Mouse (Mus musculus): ENCODE data around the gene H2-T23. TPM values are rescaled to one million over a fixed set of nuclear protein-coding genes. Genes with fewer than 3 reads are reported as not detected.
A peak's percentile ranks its signal among the peaks of the same experiment; 100 is the strongest.

Gene H2-T23
- polyA plus RNA-seq, 1 experiment from 2014 or later, result 35.9 TPM

GRCm38 (mm10) chr17:36028879-36029619 is 3.6 kb downstream of the H2-T23 start:
- H3K9ac ChIP-seq (ENCODE audit: low read length), result no peak overlapping the region
- H3K9me3 ChIP-seq (ENCODE audit: control insufficient read depth, low read length), result no peaks in the 10 kb centered on the region
- H3K36me3 ChIP-seq (ENCODE audit: control insufficient read depth, insufficient read depth, low read length), result no peaks in the 10 kb centered on the region
- DNase-seq (ENCODE audit: low spot score) (no peak), ATAC-seq (ENCODE audit: low FRiP score, low TSS enrichment) (no peak)
- no peak overlapping the region for H3K27ac ChIP-seq (replicated peaks)
- no peak overlapping the region for H3K4me3 ChIP-seq (ENCODE audit: low read depth, low read length)
- H3K4me1 ChIP-seq (replicated peaks; ENCODE audit: control insufficient read depth, insufficient read depth), result no peaks in the 10 kb centered on the region
- WGBS, result 88% methylated on average over 7 of the region's 7 CpGs
- H3K27me3 ChIP-seq (ENCODE audit: control insufficient read depth, insufficient read depth, low read length), result no peaks in the 10 kb centered on the region
- TF ChIP-seq EP300 (optimal IDR thresholded peaks at IDR 0.05) (no peak), CTCF (IDR thresholded peaks at IDR 0.05; ENCODE audit: low read depth) (no peak)
- no peak overlapping the region for H3K4me2 ChIP-seq (replicated peaks; ENCODE audit: low read depth)

DNA sequence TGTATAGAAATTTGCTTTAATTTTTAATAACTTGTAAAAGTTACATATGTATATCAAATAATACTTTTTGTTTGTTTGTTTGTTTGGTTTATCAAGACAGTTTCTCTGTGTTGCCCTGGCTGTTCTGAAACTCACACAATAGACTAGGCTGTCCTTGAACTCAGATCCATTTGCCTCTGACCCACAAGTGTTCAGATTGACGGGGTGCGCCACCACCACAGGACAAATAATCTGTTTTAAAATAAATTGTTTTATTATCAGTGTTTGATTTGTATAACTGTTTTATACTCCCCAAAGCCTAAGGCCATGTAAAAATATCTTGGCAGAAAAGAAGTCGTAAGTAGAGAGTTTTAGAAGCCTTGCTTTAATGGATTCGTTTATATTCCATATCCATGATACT is 5.0 kb downstream of the H2-T23 start:
- WGBS, result 76% methylated on average over 4 of the region's 4 CpGs
- Histone ChIP-seq H3K9me3 (ENCODE audit: control insufficient read depth, low read length) (no peaks in the 10 kb centered on the region), H3K36me3 (ENCODE audit: control insufficient read depth, insufficient read depth, low read length) (no peaks in the 10 kb centered on the region), H3K4me3 (ENCODE audit: low read depth, low read length) (no peak overlapping the region), H3K4me1 (replicated peaks; ENCODE audit: control insufficient read depth, insufficient read depth) (no peaks in the 10 kb centered on the region), H3K27me3 (ENCODE audit: control insufficient read depth, insufficient read depth, low read length) (no peaks in the 10 kb centered on the region), H3K9ac (ENCODE audit: low read length) (no peak overlapping the region), H3K4me2 (replicated peaks; ENCODE audit: low read depth) (no peak overlapping the region), H3K27ac (replicated peaks) (no peak overlapping the region)
- TF ChIP-seq EP300 (optimal IDR thresholded peaks at IDR 0.05) (no peak), CTCF (IDR thresholded peaks at IDR 0.05; ENCODE audit: low read depth) (no peak)
- DNase-seq (ENCODE audit: low spot score) (no peak), ATAC-seq (ENCODE audit: low FRiP score, low TSS enrichment) (no peak)

DNA sequence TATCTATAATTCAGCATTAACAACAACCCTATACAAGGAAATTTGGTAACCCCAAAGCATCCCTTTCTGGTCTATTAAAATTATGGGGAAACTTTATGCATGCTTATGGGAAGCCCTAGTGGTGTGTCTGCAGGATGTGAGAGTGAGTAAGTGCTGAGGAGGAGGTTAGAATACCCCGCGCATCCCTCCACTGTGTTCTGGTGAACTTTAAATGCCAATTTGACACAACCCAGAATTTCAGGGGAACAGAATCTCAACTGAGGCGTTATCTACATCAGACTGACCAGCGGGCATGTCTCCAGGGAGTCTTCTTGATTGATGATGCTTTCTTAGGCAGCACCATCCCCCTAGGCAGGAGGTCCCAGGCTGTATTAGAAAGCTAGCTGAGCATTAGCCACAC is 6.8 kb downstream of the H2-T23 start:
- no peak for DNase-seq (ENCODE audit: low spot score)
- H3K9ac ChIP-seq (ENCODE audit: low read length), result no peak overlapping the region
- H3K9me3 ChIP-seq (ENCODE audit: control insufficient read depth, low read length), result no peaks in the 10 kb centered on the region
- H3K27me3 ChIP-seq (ENCODE audit: control insufficient read depth, insufficient read depth, low read length), result no peaks in the 10 kb centered on the region
- H3K4me2 ChIP-seq (replicated peaks; ENCODE audit: low read depth), result no peak overlapping the region
- H3K36me3 ChIP-seq (ENCODE audit: control insufficient read depth, insufficient read depth, low read length), result no peaks in the 10 kb centered on the region
- H3K27ac ChIP-seq (replicated peaks), result no peak overlapping the region
- H3K4me1 ChIP-seq (replicated peaks; ENCODE audit: control insufficient read depth, insufficient read depth), result no peaks in the 10 kb centered on the region
- 56% methylated on average over 4 of the region's 4 CpGs for WGBS
- TF ChIP-seq CTCF (IDR thresholded peaks at IDR 0.05; ENCODE audit: low read depth), result no peak
- TF ChIP-seq EP300 (optimal IDR thresholded peaks at IDR 0.05), result no peak
- H3K4me3 ChIP-seq (ENCODE audit: low read depth, low read length), result no peak overlapping the region
- ATAC-seq (ENCODE audit: low FRiP score, low TSS enrichment), result no peak

DNA sequence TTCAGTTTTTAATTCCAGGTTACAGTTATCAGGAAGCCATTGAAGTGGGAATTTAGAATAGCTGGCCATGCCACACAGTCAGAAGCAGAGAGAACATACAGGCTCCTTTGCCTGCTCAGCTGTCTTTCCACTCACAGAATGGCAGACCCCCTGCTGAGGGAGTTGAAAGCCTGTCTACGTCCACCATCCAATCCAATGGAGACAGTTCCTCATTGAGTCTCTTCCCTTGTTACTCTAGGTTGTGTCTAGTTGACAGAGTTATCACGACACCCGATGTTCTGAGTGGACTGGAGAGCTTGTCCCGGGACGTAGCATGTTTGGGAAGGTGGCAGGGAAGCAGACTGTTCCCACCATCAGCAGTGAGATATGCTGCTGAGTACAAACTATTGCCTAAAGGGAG is 7.5 kb downstream of the H2-T23 start:
- H3K4me1 ChIP-seq (replicated peaks; ENCODE audit: control insufficient read depth, insufficient read depth), result no peaks in the 10 kb centered on the region
- WGBS, result 78% methylated on average over 5 of the region's 5 CpGs
- TF ChIP-seq CTCF (IDR thresholded peaks at IDR 0.05; ENCODE audit: low read depth) (no peak), EP300 (optimal IDR thresholded peaks at IDR 0.05) (no peak)
- no peak for ATAC-seq (ENCODE audit: low FRiP score, low TSS enrichment)
- no peaks in the 10 kb centered on the region for H3K9me3 ChIP-seq (ENCODE audit: control insufficient read depth, low read length)
- H3K27ac ChIP-seq (replicated peaks), result 0 out of 2 replicates have a peak overlapping the region, but pooled peaks have one; percentile 4
- H3K36me3 ChIP-seq (ENCODE audit: control insufficient read depth, insufficient read depth, low read length), result no peaks in the 10 kb centered on the region
- no peak overlapping the region for H3K4me3 ChIP-seq (ENCODE audit: low read depth, low read length)
- no peak overlapping the region for H3K4me2 ChIP-seq (replicated peaks; ENCODE audit: low read depth)
- H3K27me3 ChIP-seq (ENCODE audit: control insufficient read depth, insufficient read depth, low read length), result no peaks in the 10 kb centered on the region
- DNase-seq (ENCODE audit: low spot score), result no peak
- H3K9ac ChIP-seq (ENCODE audit: low read length), result no peak overlapping the region

DNA sequence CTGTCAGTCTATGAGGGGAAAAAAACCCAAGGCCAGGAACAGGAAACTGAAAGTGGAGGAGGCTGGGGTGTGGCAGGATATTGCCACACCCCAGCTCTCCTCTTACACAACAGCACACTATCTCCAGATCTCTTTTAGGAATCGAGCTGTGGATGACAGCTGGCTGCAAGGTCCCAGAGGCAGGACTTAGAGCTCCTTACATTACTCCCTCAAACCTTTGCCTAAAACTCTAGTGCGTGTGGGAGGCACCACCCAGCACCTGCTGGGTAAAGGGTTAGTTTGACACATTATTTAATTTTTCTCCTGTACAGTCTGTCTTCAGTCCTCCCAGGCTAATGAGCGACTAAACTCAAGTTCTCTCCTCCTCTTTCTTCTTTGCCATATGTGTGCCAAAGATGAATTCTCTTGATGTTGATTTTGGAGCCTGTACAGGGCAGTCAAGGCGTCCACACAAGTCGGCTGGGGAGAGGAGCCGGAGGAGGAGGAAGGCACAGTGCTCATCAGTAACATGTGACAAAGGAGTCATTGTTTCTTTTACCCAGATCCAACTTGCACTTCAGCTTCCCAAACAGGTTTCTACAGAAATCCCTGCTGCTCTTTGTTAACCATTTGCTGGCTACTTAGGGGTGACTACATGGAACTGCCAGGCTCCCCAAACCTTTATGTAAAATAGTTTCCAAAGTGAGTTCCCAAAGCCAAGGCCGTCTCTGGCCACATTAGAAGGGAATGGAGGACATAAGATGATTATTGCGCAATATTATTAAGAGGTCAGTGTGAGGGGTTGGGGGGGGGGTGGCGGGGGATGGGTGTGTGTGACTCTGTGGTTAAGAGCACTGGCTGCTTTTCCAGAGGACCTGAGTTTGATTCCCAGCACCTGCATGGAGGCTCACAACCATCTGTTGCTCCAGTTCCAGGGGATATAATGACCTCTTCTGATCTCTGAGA is 8.7 kb downstream of the H2-T23 start:
- TF ChIP-seq EP300 (optimal IDR thresholded peaks at IDR 0.05) (no peak), CTCF (IDR thresholded peaks at IDR 0.05; ENCODE audit: low read depth) (no peak)
- Histone ChIP-seq H3K4me1 (replicated peaks; ENCODE audit: control insufficient read depth, insufficient read depth) (no peaks in the 10 kb centered on the region), H3K9me3 (ENCODE audit: control insufficient read depth, low read length) (no peaks in the 10 kb centered on the region), H3K27me3 (ENCODE audit: control insufficient read depth, insufficient read depth, low read length) (no peaks in the 10 kb centered on the region), H3K4me2 (replicated peaks; ENCODE audit: low read depth) (peak overlapping the region; percentile 11; the same call in 1 of the 2 replicates), H3K27ac (replicated peaks) (peak overlapping the region; percentile 83), H3K9ac (ENCODE audit: low read length) (no peak overlapping the region), H3K36me3 (ENCODE audit: control insufficient read depth, insufficient read depth, low read length) (no peaks in the 10 kb centered on the region), H3K4me3 (ENCODE audit: low read depth, low read length) (no peak overlapping the region)
- DNase-seq (ENCODE audit: low spot score) (peak; percentile 27), ATAC-seq (ENCODE audit: low FRiP score, low TSS enrichment) (peak; percentile 73)
- WGBS, result 42% methylated on average over 9 of the region's 9 CpGs

Data from stomach, postnatal 0 days (tissue).